Mouse (Mus musculus) heart, adult 8-10 months (tissue): ENCODE results near the gene Tjap1. TPM values are rescaled to one million over a fixed set of nuclear protein-coding genes. Genes with fewer than 3 reads are reported as not detected.

Experiments
- DNase-seq: peaks from one replicate; pipeline ENCODE4 v3.0.0; 2022; ENCODE audit warnings: low spot score
- total RNA-seq, 4 experiments: library from RNA; stranded (reverse); gene quantifications; 2 replicates each; pipeline ENCODE4 v1.2.4; 2022

Tjap1 gene
- total RNA-seq, 4 experiments from 2014 or later: 26.0 to 39.5 (median 35.6) TPM

- DNase-seq: no peak
Measured at GRCm38 (mm10) chr17:46283140-46283539, 314 bp upstream of the Tjap1 start.

DNA sequence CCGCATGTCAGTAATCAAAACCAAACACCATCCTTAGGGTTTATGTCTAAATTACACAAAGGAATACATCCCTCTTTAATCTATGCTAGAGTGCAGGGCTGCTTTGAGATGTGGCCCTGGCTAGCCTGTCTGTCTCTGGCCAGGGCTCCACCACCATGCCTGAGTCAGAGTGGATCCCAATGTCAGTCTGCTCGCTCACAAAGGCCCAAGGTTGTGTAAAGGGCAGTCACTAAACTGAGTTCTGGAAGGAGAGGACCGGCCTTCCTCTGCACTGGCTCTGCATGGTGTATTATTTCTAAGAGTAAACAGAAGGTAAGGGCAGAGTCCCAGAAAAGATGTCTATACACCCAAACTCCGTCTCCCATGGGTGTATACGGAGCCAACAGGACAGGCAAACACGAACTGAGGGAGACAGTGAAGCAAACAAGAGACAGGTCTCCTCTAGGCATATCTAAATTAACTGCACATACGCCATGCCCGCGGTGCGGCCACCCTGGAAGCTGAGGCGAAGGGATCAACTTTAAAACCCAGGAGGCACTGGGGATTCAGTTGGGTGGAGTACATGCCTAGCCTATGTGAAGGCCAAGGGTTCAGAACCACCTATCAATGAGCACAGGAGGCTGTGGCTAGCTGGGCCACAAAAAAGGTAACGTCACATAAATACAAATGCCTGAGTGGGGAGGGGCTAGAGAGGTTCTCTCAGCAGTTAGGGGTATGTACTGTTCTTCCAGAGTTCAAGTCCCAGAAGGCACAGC is 4.6 kb downstream of the Tjap1 start:
- no peak for DNase-seq

- no peak for DNase-seq
Measured at GRCm38 (mm10) chr17:46277586-46277985, 5.2 kb downstream of the Tjap1 start.

DNA sequence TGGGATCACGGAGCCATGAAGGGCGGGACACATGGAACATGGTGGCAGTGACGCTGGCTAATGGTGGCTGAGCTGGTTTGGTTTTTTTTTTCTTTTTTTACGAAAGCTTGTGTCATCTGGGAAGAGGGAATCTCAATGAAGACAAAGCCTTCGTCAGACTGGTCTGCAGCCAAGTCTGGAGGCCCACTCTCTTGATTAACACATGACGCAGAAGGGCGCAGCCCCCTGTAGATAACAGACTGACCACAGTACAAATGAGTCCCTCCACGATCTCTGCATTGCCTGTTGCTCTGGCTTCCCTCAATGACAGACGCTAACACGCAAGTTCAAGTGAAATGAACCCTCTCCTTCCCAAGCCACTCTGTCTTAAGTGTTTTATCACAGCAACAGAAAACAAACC is 7.3 kb downstream of the Tjap1 start:
- no peak for DNase-seq

DNA sequence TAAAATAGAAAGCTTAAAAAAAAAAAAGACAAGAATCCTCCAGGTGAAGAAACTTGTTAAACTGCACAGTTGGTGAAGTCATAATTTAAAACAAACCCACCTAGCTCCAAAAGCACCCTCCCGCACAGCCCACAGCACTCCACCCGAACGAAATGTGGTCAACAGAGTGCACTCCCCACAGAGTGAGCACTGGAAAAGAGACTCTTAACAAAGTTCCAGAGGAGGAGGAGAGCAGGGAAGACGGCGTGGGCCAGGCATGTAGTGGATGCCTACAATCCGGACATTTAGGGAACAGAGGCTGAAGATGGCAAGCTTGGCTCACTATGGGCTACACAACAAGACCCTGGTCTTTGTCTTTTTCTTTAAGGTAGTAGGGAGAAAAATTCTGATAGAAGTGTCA is 7.8 kb downstream of the Tjap1 start:
- DNase-seq: no peak

GRCm38 (mm10) chr17:46274465-46274864 is 8.4 kb downstream of the Tjap1 start:
- no peak for DNase-seq

DNA sequence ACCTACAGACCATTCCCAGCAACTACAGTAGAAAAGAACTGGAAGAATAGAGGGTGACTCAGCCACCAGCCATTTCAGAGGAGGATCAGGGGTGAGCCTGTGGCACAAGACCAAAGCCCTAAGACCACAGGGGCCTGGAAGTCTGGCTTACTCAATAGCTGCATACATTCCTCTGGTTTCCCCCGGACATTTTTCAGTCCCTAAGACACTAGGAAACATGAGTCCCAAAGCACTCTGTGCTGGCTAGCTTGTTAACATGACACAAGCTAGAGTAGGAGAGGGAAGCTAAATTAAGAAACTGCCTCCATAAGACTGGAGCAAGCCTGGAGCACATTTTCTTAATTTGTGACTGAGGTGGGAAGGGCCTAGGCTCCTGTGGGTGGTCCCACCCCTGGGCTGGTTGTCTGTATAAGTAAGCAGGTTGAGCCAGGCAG is 9.0 kb downstream of the Tjap1 start:
- no peak for DNase-seq

DNA sequence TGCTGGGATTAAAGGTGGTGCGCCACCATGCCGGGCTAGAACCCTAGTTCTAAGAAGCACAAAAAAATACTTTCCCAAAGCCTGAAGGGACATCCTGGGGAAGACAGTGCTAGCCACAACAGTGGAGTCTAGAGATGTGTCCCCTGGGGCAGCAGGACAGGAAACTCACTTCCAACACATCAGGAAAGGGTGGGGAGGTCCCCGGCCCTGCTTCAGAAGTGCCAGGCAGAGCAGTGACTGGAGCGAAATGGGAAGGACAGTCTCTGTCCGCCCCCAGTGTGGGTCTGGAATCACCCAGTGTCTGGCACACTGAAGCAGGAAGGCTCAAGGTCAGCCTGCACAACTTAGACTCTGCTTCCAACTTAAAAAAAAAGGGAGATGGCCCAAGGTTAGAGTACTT is 10.2 kb downstream of the Tjap1 start:
- peak; percentile 61 for DNase-seq

DNA sequence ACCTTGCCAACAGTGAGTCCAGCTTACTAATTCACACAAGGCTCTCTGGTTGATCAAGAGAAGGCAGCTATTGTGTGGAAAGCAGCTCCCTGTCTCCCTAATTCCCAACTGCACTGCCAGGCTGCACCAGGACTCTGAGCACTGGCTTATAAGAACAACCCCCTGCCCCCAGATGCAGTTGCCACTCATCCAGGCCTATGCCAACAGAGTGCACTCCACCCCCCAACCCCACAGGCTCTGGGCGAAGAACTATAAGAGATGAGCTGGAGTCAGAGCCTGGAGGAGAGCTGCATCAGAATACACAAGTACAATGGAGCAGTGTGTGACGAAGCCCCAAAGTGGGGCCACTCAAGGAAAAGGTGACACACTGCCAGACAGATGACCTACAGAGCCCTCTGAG is 10.8 kb downstream of the Tjap1 start:
- no peak for DNase-seq

DNA sequence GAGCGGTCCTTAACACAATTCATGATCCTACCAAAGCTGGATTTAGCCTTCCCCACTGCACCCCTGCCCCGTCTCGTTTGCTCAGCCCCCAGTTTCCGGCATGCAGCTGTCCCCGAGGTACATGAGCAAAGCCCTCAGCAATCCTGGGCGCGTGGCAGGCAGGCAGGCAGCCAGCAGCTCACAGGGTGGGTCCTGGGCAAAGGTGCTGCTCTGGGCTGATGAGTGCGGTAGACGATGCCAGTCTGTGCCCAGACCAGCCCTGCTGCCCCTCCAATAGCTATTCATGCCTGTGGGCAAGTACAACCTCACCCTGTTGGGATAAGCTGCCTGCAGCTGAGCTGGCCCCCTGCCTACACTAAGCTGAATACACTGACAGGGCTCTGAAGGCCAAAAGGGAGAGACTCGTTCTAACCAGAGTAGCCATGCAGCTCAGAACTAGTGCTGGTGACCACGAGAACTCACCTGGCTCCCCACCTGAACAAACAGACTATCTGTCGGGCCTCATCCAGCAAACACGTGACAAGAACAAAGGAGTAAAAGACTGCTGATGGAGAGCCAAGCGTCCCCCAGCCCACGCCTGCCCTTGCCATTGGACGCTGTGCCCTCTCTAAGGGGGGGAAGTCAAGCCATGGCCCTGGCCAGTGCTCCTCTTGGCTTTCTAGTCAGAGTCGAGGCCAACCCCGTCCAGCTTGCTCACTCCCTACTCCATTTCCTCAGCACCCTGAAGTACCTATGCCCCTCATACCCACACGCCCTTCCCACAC is 12.9 kb downstream of the Tjap1 start:
- DNase-seq: peak; percentile 66

GRCm38 (mm10) chr17:46268026-46268720 is 14.7 kb downstream of the Tjap1 start:
- DNase-seq: no peak

GRCm38 (mm10) chr17:46267511-46267910 is 15.3 kb downstream of the Tjap1 start:
- no peak for DNase-seq

DNA sequence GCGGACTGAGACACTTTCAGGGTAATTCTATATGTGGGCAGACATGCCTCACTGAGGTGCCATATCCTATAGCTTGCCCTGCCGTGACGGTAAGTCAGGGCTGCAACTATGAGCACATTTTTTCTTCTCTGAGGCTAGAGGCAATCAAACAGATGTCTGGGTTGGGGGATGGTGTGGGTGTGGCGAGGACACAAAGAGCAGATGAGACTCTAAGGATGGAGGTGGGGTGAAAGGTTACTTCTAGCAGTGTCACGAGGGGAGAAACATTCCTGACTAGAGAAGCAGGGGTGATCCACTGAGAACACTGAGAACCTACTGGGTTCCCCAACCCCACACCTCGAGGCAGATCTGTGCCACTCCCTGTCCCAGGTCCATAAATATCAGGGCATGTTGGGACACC is 15.8 kb downstream of the Tjap1 start:
- DNase-seq: no peak

GRCm38 (mm10) chr17:46265918-46266618 is 16.8 kb downstream of the Tjap1 start:
- peak; percentile 79 for DNase-seq

- DNase-seq: no peak
Measured at GRCm38 (mm10) chr17:46265502-46265901, 17.3 kb downstream of the Tjap1 start.

DNA sequence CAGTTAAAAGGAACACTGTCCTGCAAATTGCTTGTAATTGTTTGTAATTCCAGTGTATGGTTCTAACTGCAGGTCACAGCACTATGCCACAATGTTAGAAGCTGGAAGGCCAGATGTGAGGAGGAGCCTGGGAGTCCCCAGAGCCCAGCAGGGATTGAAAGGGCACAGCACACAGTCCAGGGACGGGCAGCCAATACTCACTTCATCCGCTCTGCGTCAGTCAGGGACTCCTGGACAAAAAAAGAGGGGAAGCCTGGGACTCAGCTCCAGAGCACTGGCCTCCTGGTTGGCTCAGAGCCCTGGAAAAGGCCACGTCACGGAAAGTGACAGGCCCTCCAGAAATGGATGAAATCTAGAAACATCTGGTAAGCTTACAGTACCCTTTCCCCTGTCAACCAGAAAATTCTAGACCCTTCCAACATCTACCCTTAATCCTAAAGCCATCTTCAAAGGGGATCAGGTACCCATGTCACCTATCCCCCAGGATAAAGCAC is 20.6 kb downstream of the Tjap1 start:
- DNase-seq: no peak

DNA sequence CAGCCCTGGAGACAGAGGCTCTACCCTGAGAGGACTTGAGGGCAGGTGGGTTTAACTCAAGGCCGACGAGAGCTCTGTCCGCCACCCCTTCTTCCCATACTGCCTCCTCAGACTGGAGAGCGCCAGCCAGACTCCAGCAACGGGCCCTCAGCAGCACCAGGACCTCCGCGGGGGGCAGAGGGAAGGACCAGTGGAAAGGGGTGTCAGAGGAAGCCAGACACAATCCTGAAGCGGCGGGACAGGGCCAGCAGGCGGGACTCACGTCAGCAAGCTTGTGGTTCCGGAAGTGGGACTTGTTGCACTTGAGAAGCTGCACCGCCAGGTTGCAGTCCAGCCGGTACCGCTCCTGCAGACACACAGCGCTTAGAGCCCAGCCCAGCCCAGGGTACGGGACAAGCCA is 23.2 kb downstream of the Tjap1 start:
- no peak for DNase-seq

DNA sequence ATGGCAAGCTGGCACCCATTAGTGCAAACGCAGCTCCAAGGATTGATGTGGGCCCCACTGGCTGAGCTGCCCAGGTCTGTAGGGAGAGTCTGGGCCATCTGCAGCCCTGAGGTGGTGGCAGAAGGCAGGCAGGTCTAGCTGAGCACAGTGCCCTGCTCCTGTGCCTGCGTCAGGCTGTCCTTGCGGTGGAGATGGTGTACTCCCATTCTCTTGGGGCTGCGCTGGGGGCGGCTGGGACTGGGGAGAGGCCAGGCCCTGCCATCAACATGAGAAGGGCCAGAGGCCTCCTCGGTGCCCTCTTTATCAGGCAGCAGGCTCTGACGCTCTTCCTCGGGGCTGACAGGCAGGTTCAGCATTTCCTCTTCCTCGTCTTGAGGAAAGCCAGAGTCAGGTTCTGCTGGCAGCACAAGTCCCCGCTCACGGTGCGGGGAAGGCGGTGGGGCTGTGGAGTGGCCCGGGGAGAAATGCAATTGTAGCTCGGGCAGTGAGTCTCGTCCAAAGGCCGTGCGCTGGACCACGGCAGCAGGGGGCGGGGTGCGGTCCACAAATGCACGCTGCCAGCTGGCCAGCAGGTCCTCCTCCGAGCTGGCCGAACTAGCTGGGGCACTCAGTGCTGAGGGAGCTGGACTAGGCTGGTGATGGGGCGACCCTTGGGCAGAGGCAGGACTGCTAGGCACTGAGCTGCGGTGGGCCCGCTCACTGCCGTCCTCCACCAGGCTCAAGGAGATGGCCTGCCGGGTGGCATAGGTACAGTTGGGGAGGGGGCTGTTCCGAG is 24.4 kb downstream of the Tjap1 start:
- no peak for DNase-seq

DNA sequence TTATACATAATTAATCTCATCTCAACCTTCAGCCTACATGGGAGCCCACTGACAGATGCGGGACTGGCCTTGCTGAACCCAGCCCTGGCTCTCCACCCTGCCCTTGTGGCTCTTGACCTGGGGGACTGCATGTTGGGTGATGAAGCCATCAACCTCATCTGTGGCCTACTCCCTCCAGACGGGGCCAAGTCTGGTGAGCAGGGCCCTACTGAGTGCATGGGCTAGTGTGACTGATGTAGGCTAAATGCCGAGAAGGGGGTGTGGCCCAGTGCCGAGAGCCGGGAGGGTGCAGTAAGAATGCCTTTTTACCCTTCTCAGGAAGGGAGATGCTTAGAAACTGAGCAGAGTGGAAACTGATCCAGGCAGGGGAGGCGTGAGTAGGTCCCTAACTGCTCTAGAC is 27.7 kb downstream of the Tjap1 start:
- no peak for DNase-seq

DNA sequence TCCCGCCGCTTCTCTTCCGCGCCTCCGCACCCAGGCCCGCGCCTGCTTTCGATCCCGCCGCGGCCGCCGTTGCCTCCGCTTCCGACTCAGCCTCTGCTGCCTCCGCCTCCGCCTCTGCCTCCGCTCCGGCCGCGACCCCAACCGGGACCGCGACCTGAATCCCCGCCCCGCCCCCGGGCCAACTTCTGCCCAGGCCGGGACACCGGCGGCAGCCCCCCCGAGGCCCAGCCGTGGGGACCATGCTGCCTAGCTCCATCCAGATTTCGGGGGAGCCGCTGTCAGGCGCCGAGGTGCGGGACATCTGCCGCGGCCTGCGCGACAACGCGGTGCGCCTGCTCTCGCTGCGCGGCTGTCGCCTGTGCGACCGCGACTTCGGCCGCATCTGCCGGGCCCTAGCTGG is 28.7 kb downstream of the Tjap1 start:
- DNase-seq: no peak
